Mouse (Mus musculus) lung, embryonic 14.5 days (tissue): ENCODE data around the gene Arhgap44. TPM values are rescaled to one million over a fixed set of nuclear protein-coding genes. Genes with fewer than 3 reads are reported as not detected.

Source experiments
- ATAC-seq: fragments of 200-750 bp; cut with Nextera tagmentation; 2 replicates; pipeline ENCODE4 v1.8.0; 2017; ENCODE audit warnings: mild to moderate bottlenecking, moderate TSS enrichment, moderate library complexity; ENCODE audit not compliant: insufficient read depth
- DNase-seq: peaks from one replicate; pipeline ENCODE4 v3.0.0-alpha.2; 2015
- H3K27ac ChIP-seq: fragments of 300-500 bp; sonication (generic); 2 replicates; pipeline ENCODE4 v1.5.1; 2014; ENCODE audit warnings: low read depth, mild to moderate bottlenecking, moderate library complexity
- H3K27me3 ChIP-seq: fragments of 300-500 bp; sonication (generic); 2 replicates; pipeline ENCODE4 v1.6.1; 2014; ENCODE audit warnings: low read length, control low read depth; ENCODE audit not compliant: insufficient read depth
- H3K36me3 ChIP-seq: fragments of 300-500 bp; sonication (generic); 2 replicates; pipeline ENCODE4 v1.6.1; 2014; ENCODE audit warnings: control low read depth; ENCODE audit not compliant: insufficient read depth
- H3K4me1 ChIP-seq: fragments of 300-500 bp; sonication (generic); 2 replicates; pipeline ENCODE4 v1.6.1; 2014; ENCODE audit warnings: antibody characterized with exemption, control low read depth; ENCODE audit not compliant: insufficient read depth
- H3K4me2 ChIP-seq: fragments of 300-500 bp; sonication (generic); 2 replicates; pipeline ENCODE4 v1.6.1; 2014; ENCODE audit warnings: mild to moderate bottlenecking
- H3K4me3 ChIP-seq: fragments of 300-500 bp; sonication (generic); 2 replicates; pipeline ENCODE4 v1.5.1; 2014; ENCODE audit warnings: low read depth, low read length
- H3K9ac ChIP-seq: fragments of 300-500 bp; sonication (generic); 2 replicates; pipeline ENCODE4 v1.6.1; 2014
- H3K9me3 ChIP-seq: fragments of 300-500 bp; sonication (generic); 2 replicates; pipeline ENCODE4 v1.6.1; 2016; ENCODE audit warnings: low read depth, low read length, control low read depth
- CTCF ChIP-seq: IDR thresholded peaks from 2 replicates; pipeline ENCODE4 v1.5.1; 2016; ENCODE audit warnings: antibody characterized with exemption, low read depth
- WGBS: fragments of 180-500 bp; shearing (Covaris S2); extraction: QIAGEN DNeasy Blood & Tissue Kit; methylation state at CpG from one replicate; pipeline ENCODE4 v1.1.7; 2014; 5-methylcytosine and 5-hydroxymethylcytosine counted together
- polyA plus RNA-seq: library from polyadenylated mRNA; unstranded; fragments of >200 nt; fragmentation: Nextera tagmentation; extraction: Ambion mirVana; gene quantifications from 2 replicates; pipeline ENCODE4 v1.2.1, GENCODE M21; 2014

The Arhgap44 gene
- polyA plus RNA-seq, 1 experiment from 2014 or later: 11.5 TPM

GRCm38 (mm10) chr11:65198026-65198425 is 35.3 kb upstream of the Arhgap44 start:
- 0 out of 2 replicates have a peak, but pooled peaks cover 3% of the 10 kb centered on the region for H3K36me3 ChIP-seq

GRCm38 (mm10) chr11:65197280-65197679 is 34.5 kb upstream of the Arhgap44 start:
- DNase-seq: peak; percentile 90
- Histone ChIP-seq H3K4me2 (no peak overlapping the region), H3K4me1 (peaks cover 5% of the 10 kb centered on the region; the same call in 1 of the 2 replicates), H3K27me3 (no peaks in the 10 kb centered on the region), H3K36me3 (0 out of 2 replicates have a peak, but pooled peaks cover 3% of the 10 kb centered on the region), H3K9me3 (no peaks in the 10 kb centered on the region), H3K4me3 (no peak overlapping the region), H3K9ac (no peak overlapping the region), H3K27ac (no peak overlapping the region)
- peak; percentile 93 for TF ChIP-seq CTCF
- under 1% methylated on average over 3 of the region's 3 CpGs for whole genome bisulfite sequencing
- peak; percentile 64; the same call in 1 of the 2 replicates for ATAC-seq

More at GRCm38 (mm10) chr11:65198026-65198425, 35.3 kb upstream of the Arhgap44 start:
- Histone ChIP-seq H3K9me3 (no peaks in the 10 kb centered on the region), H3K4me1 (peaks cover 5% of the 10 kb centered on the region; the same call in 1 of the 2 replicates), H3K27ac (no peak overlapping the region), H3K4me3 (no peak overlapping the region), H3K27me3 (no peaks in the 10 kb centered on the region), H3K4me2 (no peak overlapping the region), H3K9ac (no peak overlapping the region)
- DNase-seq: no peak
- TF ChIP-seq CTCF: no peak
- 74% methylated on average over 3 of the region's 3 CpGs for WGBS
- ATAC-seq: no peak

- Histone ChIP-seq H3K4me1 (no peaks in the 10 kb centered on the region), H3K27ac (no peak overlapping the region), H3K27me3 (no peaks in the 10 kb centered on the region), H3K4me3 (no peak overlapping the region), H3K9me3 (no peaks in the 10 kb centered on the region), H3K4me2 (no peak overlapping the region), H3K36me3 (no peaks in the 10 kb centered on the region), H3K9ac (no peak overlapping the region)
- DNase-seq (no peak), ATAC-seq (no peak)
- WGBS: 56% methylated on average over 12 of the region's 12 CpGs
- no peak for TF ChIP-seq CTCF
These were observed 24.2 kb upstream of the Arhgap44 start for GRCm38 (mm10) chr11:65186974-65187373.

GRCm38 (mm10) chr11:65185114-65185513 is 22.4 kb upstream of the Arhgap44 start:
- H3K27me3 ChIP-seq: no peaks in the 10 kb centered on the region
- no peak overlapping the region for H3K4me2 ChIP-seq
- H3K4me3 ChIP-seq: no peak overlapping the region
- no peak for TF ChIP-seq CTCF
- H3K9me3 ChIP-seq: no peaks in the 10 kb centered on the region
- no peak overlapping the region for H3K9ac ChIP-seq
- 0 out of 2 replicates have a peak, but pooled peaks cover 3% of the 10 kb centered on the region for H3K36me3 ChIP-seq
- H3K27ac ChIP-seq: no peak overlapping the region
- H3K4me1 ChIP-seq: no peaks in the 10 kb centered on the region
- WGBS: 93% methylated on average over 1 of the region's 1 CpGs
- ATAC-seq (no peak), DNase-seq (no peak)

- Histone ChIP-seq H3K36me3 (no peaks in the 10 kb centered on the region), H3K4me3 (no peak overlapping the region), H3K9me3 (no peaks in the 10 kb centered on the region), H3K27me3 (no peaks in the 10 kb centered on the region), H3K27ac (no peak overlapping the region), H3K4me1 (no peaks in the 10 kb centered on the region), H3K9ac (no peak overlapping the region), H3K4me2 (no peak overlapping the region)
- TF ChIP-seq CTCF: no peak
- ATAC-seq (no peak), DNase-seq (peak; percentile 31)
- WGBS: 84% methylated on average over 4 of the region's 4 CpGs
These were observed 7.5 kb upstream of the Arhgap44 start for GRCm38 (mm10) chr11:65170121-65170750.

GRCm38 (mm10) chr11:65161881-65162766 is 637 bp downstream of the Arhgap44 start:
- H3K36me3 ChIP-seq: no peaks in the 10 kb centered on the region
- DNase-seq (no peak), ATAC-seq (peak; percentile 81)
- WGBS: 2% methylated on average over 47 of the region's 49 CpGs
- peak overlapping the region; percentile 54; the same call in 1 of the 2 replicates for H3K27ac ChIP-seq
- TF ChIP-seq CTCF: no peak
- 0 out of 2 replicates have a peak, but pooled peaks cover 5% of the 10 kb centered on the region for H3K27me3 ChIP-seq
- no peaks in the 10 kb centered on the region; the same call in 1 of the 2 replicates for H3K9me3 ChIP-seq
- peak overlapping the region; percentile 74 for H3K9ac ChIP-seq
- peak overlapping the region; percentile 97 for H3K4me2 ChIP-seq
- H3K4me1 ChIP-seq: no peaks in the 10 kb centered on the region
- peak overlapping the region; percentile 85 for H3K4me3 ChIP-seq
